Mouse (Mus musculus) lung, embryonic 14.5 days (tissue): Measurements from ENCODE around the gene Snx7. TPM values are rescaled to one million over a fixed set of nuclear protein-coding genes. Genes with fewer than 3 reads are reported as not detected.

ENCODE experiments used
- ATAC-seq: fragments of 200-750 bp; cut with Nextera tagmentation; 2 replicates; pipeline ENCODE4 v1.8.0; 2017; ENCODE audit warnings: mild to moderate bottlenecking, moderate TSS enrichment, moderate library complexity; ENCODE audit not compliant: insufficient read depth
- DNase-seq: peaks from one replicate; pipeline ENCODE4 v3.0.0-alpha.2; 2015
- H3K27ac ChIP-seq: fragments of 300-500 bp; sonication (generic); 2 replicates; pipeline ENCODE4 v1.5.1; 2014; ENCODE audit warnings: low read depth, mild to moderate bottlenecking, moderate library complexity
- H3K27me3 ChIP-seq: fragments of 300-500 bp; sonication (generic); 2 replicates; pipeline ENCODE4 v1.6.1; 2014; ENCODE audit warnings: low read length, control low read depth; ENCODE audit not compliant: insufficient read depth
- H3K36me3 ChIP-seq: fragments of 300-500 bp; sonication (generic); 2 replicates; pipeline ENCODE4 v1.6.1; 2014; ENCODE audit warnings: control low read depth; ENCODE audit not compliant: insufficient read depth
- H3K4me1 ChIP-seq: fragments of 300-500 bp; sonication (generic); 2 replicates; pipeline ENCODE4 v1.6.1; 2014; ENCODE audit warnings: antibody characterized with exemption, control low read depth; ENCODE audit not compliant: insufficient read depth
- H3K4me2 ChIP-seq: fragments of 300-500 bp; sonication (generic); 2 replicates; pipeline ENCODE4 v1.6.1; 2014; ENCODE audit warnings: mild to moderate bottlenecking
- H3K4me3 ChIP-seq: fragments of 300-500 bp; sonication (generic); 2 replicates; pipeline ENCODE4 v1.5.1; 2014; ENCODE audit warnings: low read depth, low read length
- H3K9ac ChIP-seq: fragments of 300-500 bp; sonication (generic); 2 replicates; pipeline ENCODE4 v1.6.1; 2014
- H3K9me3 ChIP-seq: fragments of 300-500 bp; sonication (generic); 2 replicates; pipeline ENCODE4 v1.6.1; 2016; ENCODE audit warnings: low read depth, low read length, control low read depth
- CTCF ChIP-seq: IDR thresholded peaks from 2 replicates; pipeline ENCODE4 v1.5.1; 2016; ENCODE audit warnings: antibody characterized with exemption, low read depth
- WGBS: fragments of 180-500 bp; shearing (Covaris S2); extraction: QIAGEN DNeasy Blood & Tissue Kit; methylation state at CpG from one replicate; pipeline ENCODE4 v1.1.7; 2014; 5-methylcytosine and 5-hydroxymethylcytosine counted together
- polyA plus RNA-seq: library from polyadenylated mRNA; unstranded; fragments of >200 nt; fragmentation: Nextera tagmentation; extraction: Ambion mirVana; gene quantifications from 2 replicates; pipeline ENCODE4 v1.2.1, GENCODE M21; 2014

Snx7 gene
- polyA plus RNA-seq, 1 experiment from 2014 or later = 43.1 TPM

DNA sequence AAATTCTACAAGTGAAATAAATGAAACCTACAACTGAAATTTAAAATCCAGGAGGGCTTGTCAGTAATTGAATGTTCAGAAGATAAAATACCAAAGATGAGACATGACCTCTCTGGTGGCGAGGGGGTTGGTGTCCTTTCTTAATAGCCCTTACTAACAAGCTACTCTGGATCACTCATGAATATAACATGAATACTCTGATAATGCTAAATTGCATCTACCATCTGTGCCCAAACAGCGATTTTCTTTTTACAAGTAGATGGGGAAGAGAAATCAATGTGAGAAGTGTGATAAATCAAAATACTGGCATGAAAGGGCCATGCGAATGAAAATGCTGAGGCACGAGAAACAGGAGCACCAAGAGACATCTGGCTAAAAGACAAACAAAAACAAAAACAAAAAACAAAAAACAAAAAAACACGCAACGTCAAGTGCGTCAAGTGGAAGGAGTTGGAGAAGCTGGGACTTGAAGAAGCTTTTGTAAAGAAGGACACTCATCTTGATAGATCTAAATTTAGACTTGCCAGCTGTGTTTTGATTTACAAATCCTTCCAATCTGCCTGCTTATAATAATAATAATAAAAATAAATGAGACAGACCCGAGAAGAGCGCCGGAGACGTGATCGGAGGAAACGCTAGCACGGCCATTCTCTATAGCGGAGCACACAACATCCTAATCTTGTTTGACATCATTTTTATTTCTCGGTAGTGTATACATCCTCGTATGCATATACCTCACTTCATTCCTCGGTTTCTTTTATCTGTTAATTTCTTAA lies 17.3 kb downstream of the Snx7 start:
- no peaks in the 10 kb centered on the region for H3K36me3 ChIP-seq
- no peak overlapping the region for H3K4me2 ChIP-seq
- no peaks in the 10 kb centered on the region for H3K4me1 ChIP-seq
- H3K27ac ChIP-seq = no peak overlapping the region
- H3K9me3 ChIP-seq = no peaks in the 10 kb centered on the region
- H3K4me3 ChIP-seq = no peak overlapping the region
- 86% methylated on average over 18 of the region's 18 CpGs for WGBS
- no peaks in the 10 kb centered on the region for H3K27me3 ChIP-seq
- ATAC-seq (no peak), DNase-seq (no peak)
- no peak overlapping the region for H3K9ac ChIP-seq
- TF ChIP-seq CTCF = no peak

DNA sequence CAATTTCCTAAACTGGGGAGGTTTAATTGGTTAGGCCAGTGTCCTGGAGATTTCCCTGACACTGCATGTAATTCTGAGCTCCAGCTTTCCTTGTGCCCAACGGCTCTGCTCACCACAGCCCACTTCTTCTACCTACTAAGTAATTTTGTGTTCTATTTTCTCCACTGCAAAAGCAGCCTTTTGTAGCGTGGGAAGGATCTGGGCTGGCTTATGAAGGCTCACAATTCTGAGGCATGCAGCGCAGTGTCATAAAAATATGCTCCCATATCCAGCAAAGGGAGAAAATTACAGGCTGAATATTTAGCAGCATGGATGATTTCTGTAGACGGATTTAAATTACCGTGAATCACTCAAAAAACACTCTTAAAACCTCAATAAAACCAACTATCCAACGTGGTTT lies 19.9 kb downstream of the Snx7 start:
- no peak overlapping the region for H3K4me3 ChIP-seq
- no peak overlapping the region for H3K27ac ChIP-seq
- no peaks in the 10 kb centered on the region for H3K27me3 ChIP-seq
- no peaks in the 10 kb centered on the region for H3K36me3 ChIP-seq
- H3K9ac ChIP-seq = no peak overlapping the region
- no peak overlapping the region for H3K4me2 ChIP-seq
- no peaks in the 10 kb centered on the region for H3K4me1 ChIP-seq
- TF ChIP-seq CTCF = no peak
- 78% methylated on average over 6 of the region's 6 CpGs for WGBS
- no peak for DNase-seq
- no peak for ATAC-seq
- H3K9me3 ChIP-seq = no peaks in the 10 kb centered on the region

DNA sequence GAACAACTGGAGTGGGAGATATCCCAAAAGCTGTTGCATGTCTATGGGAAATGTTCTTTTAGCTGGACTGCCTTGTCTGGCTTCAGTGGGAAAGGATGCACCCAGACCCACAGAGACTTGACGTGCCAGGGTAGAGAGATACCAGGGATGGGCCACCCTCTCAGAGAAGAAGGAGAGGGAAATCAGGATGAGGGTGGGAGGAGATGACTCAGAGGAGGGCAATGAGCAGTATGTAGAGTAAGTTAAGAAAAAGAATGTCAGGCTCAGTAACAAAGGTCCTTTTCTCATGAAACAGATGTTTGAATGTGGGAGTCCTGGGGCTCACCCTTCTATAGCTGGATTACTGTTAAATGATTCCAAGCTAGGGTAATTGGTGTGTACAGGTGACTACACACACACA lies 26.1 kb downstream of the Snx7 start:
- H3K27me3 ChIP-seq = no peaks in the 10 kb centered on the region
- TF ChIP-seq CTCF = no peak
- DNase-seq (no peak), ATAC-seq (no peak)
- WGBS = 87% methylated on average over 1 of the region's 1 CpGs
- H3K9ac ChIP-seq = no peak overlapping the region
- H3K4me1 ChIP-seq = no peaks in the 10 kb centered on the region
- H3K27ac ChIP-seq = no peak overlapping the region
- no peak overlapping the region for H3K4me3 ChIP-seq
- no peaks in the 10 kb centered on the region for H3K9me3 ChIP-seq
- no peaks in the 10 kb centered on the region for H3K36me3 ChIP-seq
- H3K4me2 ChIP-seq = no peak overlapping the region

DNA sequence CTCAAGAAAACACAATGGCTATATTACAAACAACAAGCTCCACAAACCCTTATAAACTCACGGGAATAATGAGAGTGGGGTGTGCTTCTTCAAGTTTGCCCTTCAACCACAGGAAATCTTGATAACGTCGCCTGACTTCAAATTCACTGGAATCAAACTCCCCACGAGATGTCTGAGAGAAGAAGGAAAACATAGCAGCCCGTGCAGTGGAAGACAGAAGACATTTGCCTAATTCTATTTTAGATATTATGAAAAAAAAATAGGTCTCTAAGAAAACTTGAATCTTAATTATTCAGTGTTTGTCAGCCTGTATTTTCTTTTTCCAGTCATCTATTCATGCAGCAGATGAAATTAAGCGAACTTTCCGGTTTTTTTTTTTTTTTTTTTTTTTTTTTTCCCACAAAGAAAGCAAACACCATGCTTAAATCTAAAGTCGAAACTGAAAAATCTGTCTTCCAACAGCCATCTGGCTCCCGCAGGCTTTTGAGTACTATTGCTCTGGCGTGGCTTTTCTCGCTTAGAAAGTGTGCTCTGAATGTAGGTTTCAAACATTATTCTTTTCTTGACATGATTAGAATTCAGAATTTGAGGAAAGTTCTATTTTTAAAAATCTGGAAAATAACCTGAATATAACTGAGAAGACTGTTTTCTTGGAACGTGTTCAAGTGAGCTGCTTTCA lies 28.7 kb downstream of the Snx7 start:
- Histone ChIP-seq H3K4me1 (no peaks in the 10 kb centered on the region), H3K36me3 (peaks cover 5% of the 10 kb centered on the region; the same call in 1 of the 2 replicates), H3K4me2 (no peak overlapping the region), H3K4me3 (no peak overlapping the region), H3K9ac (no peak overlapping the region), H3K27ac (no peak overlapping the region), H3K9me3 (no peaks in the 10 kb centered on the region), H3K27me3 (no peaks in the 10 kb centered on the region)
- TF ChIP-seq CTCF = no peak
- ATAC-seq (no peak), DNase-seq (peak; percentile 10)
- WGBS = 51% methylated on average over 12 of the region's 12 CpGs

DNA sequence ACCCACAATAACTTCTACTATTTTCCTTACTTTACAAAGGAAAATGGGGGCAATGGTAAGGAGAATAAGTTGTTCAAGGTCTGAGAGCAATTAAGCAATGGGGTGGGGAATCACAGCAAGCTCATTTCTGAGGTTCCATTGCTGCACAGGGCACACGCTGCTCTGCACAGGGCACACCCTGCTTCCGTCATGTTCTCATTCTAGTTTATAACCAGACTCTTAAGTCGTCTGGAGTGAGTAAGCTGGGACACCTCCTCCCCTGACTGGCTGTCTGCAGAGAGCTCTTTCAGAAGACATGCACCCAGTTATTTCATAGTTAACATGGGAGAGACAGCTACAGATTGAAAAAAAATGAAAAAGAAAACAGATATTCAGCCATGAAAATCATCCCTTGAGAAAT lies 30.7 kb downstream of the Snx7 start:
- no peak for TF ChIP-seq CTCF
- Histone ChIP-seq H3K4me2 (no peak overlapping the region), H3K9me3 (no peaks in the 10 kb centered on the region), H3K9ac (no peak overlapping the region), H3K4me1 (no peaks in the 10 kb centered on the region), H3K27me3 (no peaks in the 10 kb centered on the region), H3K4me3 (no peak overlapping the region), H3K36me3 (peaks cover 5% of the 10 kb centered on the region; the same call in 1 of the 2 replicates), H3K27ac (no peak overlapping the region)
- DNase-seq (no peak), ATAC-seq (no peak)
- WGBS = 55% methylated on average over 3 of the region's 3 CpGs

DNA sequence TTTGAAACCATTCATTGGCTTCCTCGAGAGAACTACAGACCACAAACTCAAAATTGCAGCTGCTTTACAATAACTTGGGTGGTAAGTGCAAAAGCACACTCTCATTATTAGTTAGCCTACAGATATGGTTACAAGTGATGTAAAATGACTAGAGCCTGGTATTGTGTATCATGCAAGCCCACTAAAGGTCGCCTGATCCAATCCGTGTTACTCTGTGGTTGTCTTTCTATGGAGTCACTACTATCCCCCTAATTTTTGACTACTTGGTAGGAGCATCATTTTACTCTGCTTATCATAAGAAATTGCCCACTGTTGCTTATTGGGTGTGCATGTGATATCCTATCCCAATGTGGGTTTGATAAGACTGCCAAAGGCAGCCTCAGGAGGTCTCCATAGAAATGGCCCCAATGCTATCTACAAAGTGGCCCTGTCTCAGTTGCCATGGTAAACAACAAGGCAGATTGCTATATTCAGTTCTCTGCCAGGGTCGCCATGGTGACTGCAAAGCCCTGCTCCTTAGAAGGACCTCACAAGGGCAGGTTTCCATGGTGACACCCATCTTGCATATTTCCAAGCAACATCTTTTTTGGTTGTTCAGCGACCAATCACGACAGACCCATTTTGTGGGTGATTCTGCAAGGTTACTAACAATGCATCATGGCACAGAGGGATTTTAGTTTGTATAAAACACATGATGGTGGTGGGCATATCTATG lies 42.1 kb downstream of the Snx7 start:
- Histone ChIP-seq H3K9ac (no peak overlapping the region), H3K4me3 (no peak overlapping the region), H3K36me3 (no peaks in the 10 kb centered on the region), H3K4me2 (no peak overlapping the region), H3K27ac (no peak overlapping the region), H3K9me3 (no peaks in the 10 kb centered on the region), H3K4me1 (no peaks in the 10 kb centered on the region), H3K27me3 (no peaks in the 10 kb centered on the region)
- TF ChIP-seq CTCF = no peak
- 82% methylated on average over 6 of the region's 6 CpGs for WGBS
- DNase-seq (no peak), ATAC-seq (no peak)

DNA sequence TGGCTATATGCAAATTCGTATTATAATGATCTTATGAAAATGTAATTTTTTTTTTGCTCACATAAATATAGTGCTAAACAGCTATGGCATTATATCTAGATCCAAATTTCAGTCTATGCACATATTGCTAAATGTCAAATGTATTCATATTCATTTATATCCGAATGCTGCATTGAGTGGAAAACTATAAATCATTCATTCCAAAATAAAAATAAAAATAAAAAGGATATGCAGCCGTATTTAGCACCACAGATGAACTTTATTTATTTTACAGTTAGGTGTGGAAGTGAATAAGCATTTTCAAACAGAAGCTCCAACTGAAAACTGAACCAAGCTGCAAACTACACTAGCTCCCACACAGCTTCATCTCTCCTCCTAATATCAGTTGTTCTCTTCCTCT lies 45.5 kb downstream of the Snx7 start:
- 87% methylated on average over 3 of the region's 3 CpGs for WGBS
- ATAC-seq = no peak
- no peaks in the 10 kb centered on the region for H3K4me1 ChIP-seq
- no peaks in the 10 kb centered on the region for H3K9me3 ChIP-seq
- no peaks in the 10 kb centered on the region for H3K36me3 ChIP-seq
- H3K4me2 ChIP-seq = no peak overlapping the region
- no peak for DNase-seq
- no peak for TF ChIP-seq CTCF
- H3K4me3 ChIP-seq = no peak overlapping the region
- H3K27ac ChIP-seq = no peak overlapping the region
- no peak overlapping the region for H3K9ac ChIP-seq
- no peaks in the 10 kb centered on the region for H3K27me3 ChIP-seq
